Mouse (Mus musculus): Measurements from ENCODE around the gene Epb41l1.

DNA sequence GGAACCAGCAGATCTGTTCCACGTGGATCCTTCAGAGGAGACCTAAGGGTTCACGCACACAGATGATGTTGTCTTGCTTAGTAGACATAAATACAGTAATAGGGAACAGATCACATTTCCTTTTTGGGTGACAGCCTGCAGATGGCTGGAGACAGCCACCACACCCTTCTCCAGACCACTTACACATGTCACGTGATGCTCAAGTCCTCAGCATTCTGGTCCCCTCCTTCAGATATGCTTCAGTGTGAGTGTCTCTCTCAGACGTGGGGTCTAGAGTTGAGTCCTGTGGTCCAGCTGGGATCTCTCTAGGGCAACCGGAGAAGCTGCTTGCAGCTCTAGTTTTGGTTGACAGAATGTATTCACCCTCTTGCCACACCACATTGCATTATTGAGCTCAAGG, 2.2 kb upstream of the Epb41l1 start:
- TF ChIP-seq POLR2A (IDR thresholded peaks at IDR 0.05; ENCODE audit: low read depth, low read length) (no peak), CTCF (IDR thresholded peaks at IDR 0.05; ENCODE audit: extremely low read depth, insufficient read length, insufficient replicate concordance, low read depth, low read length) (no peak)

All from small intestine, adult 2 months (tissue).